Mouse (Mus musculus) small intestine, adult 10 weeks (tissue): Measurements from ENCODE around the gene Olfr477. TPM values are rescaled to one million over a fixed set of nuclear protein-coding genes. Genes with fewer than 3 reads are reported as not detected.

Source experiments
- polyA plus RNA-seq: library from polyadenylated mRNA; stranded (reverse); fragments of 350-450 nt; fragmentation: Illumina TruSeq; extraction: RNeasy Lipid Tissue Mini Kit (QIAGEN cat#74804); gene quantifications from one replicate; pipeline ENCODE4 v1.2.3, GENCODE M21; 2014; ENCODE audit warnings: low replicate concordance

Olfr477 gene
- not detected for polyA plus RNA-seq

DNA sequence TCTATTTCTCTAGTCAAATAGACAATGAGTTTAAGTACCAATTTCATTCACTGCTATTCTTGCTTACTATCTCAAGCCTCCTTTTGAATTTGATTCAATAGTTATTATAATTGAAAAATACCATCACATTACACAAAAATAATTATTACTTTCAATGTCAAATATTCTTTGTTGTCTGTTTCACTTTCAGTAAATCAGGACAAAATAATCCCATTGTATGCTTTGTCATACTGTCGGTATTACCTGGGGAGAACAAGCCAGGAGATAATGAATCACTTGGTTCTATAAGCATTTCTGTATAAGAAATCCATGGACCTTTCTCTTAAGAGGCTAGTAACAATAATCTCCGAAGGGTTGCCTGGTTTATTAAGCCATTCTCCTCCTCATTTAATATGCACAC is at the start of gene Olfr477:
TSS of gene Olfr477 (plus strand) at position 301 of the 400 bp plus-strand sequence.

DNA sequence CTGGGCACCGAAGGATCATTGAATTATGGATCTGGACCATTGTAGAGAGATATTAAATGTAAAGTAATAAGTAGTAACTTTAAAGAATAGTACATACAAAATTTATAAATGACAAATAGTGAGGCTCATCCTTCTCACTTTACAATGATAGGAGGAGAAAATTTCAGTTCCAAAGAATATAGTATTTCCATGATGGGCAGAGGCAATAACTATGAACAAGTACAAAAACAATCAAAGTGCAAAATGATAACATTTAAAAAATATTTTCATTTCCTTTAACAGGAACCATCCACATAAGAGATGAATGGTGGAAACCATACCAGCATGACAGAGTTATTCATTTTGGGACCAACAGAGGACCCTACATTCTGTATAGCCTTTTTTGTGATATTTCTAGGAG is 32.1 kb upstream of the Olfr477 start, which contains the start of gene Olfr474:
TSS of gene Olfr474 (plus strand) at position 301 of the 400 bp plus-strand sequence.

DNA sequence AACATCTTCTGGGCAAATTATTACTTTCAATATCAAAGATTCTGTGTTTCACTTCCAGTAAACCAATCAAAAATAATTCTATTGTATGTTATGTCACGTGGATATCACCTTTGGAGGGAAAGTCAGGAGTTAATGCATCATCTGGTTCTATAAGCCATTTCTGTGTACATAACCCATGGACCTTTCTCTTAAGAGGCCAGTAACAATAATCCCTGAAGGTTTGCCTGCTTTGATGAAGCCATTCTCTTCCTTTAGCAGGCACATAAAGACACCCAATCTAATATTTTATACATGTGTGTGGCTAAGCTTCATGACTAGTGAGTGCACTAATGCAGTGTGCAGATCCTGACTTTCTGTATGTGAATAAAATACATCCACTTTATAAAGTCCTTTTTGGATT is 22.0 kb upstream of the Olfr477 start, which contains the start of gene Olfr476:
TSS of gene Olfr476 (plus strand) at position 301 of the 400 bp plus-strand sequence.

GRCm38 (mm10) chr7:108033889-108034288 is 47.4 kb downstream of the Olfr477 start, which contains the start of gene Olfr478:
Gene Olfr478, minus strand, starts transcription at chr7:108033989.

Other genes starting within 250 kb of the Olfr477 start
- gene Cyb5r2, start 228.7 kb upstream of the Olfr477 start, polyA plus RNA-seq = not detected
- gene Ovch2, start 185.5 kb upstream of the Olfr477 start, polyA plus RNA-seq = not detected
- not detected for gene Olfr467, start 174.4 kb upstream of the Olfr477 start, polyA plus RNA-seq
- not detected for gene Olfr469, start 161.2 kb upstream of the Olfr477 start, polyA plus RNA-seq
- not detected for gene Olfr470, start 139.2 kb upstream of the Olfr477 start, polyA plus RNA-seq
- not detected for gene Olfr472, start 88.8 kb upstream of the Olfr477 start, polyA plus RNA-seq
- not detected for gene Olfr473, start 56.2 kb upstream of the Olfr477 start, polyA plus RNA-seq
- gene Olfr474, start 32.0 kb upstream of the Olfr477 start, polyA plus RNA-seq = not detected
- gene Olfr476, start 21.9 kb upstream of the Olfr477 start, polyA plus RNA-seq = not detected
- not detected for gene Olfr478, start 47.3 kb downstream of the Olfr477 start, polyA plus RNA-seq
- not detected for gene Olfr479, start 64.0 kb downstream of the Olfr477 start, polyA plus RNA-seq
- not detected for gene Olfr480, start 80.7 kb downstream of the Olfr477 start, polyA plus RNA-seq
- gene Olfr481, start 93.2 kb downstream of the Olfr477 start, polyA plus RNA-seq = not detected
- not detected for gene Olfr482, start 110.9 kb downstream of the Olfr477 start, polyA plus RNA-seq
- not detected for gene Olfr483, start 114.2 kb downstream of the Olfr477 start, polyA plus RNA-seq
- gene Olfr484, start 140.8 kb downstream of the Olfr477 start, polyA plus RNA-seq = not detected
- gene Olfr485, start 173.2 kb downstream of the Olfr477 start, polyA plus RNA-seq = not detected
- gene Olfr486, start 186.0 kb downstream of the Olfr477 start, polyA plus RNA-seq = not detected
- not detected for gene Olfr487, start 227.9 kb downstream of the Olfr477 start, polyA plus RNA-seq